Mouse (Mus musculus): ENCODE measurements around the gene Prr5. TPM values are rescaled to one million over a fixed set of nuclear protein-coding genes. Genes with fewer than 3 reads are reported as not detected.
"Not testable (repeated sequence)": the region's sequence is repeated elsewhere in the genome, so short reads cannot be mapped to it uniquely, and the experiment has no call there.

Prr5 gene
- polyA plus RNA-seq, 1 experiment from 2014 or later, result 34.8 TPM

DNA sequence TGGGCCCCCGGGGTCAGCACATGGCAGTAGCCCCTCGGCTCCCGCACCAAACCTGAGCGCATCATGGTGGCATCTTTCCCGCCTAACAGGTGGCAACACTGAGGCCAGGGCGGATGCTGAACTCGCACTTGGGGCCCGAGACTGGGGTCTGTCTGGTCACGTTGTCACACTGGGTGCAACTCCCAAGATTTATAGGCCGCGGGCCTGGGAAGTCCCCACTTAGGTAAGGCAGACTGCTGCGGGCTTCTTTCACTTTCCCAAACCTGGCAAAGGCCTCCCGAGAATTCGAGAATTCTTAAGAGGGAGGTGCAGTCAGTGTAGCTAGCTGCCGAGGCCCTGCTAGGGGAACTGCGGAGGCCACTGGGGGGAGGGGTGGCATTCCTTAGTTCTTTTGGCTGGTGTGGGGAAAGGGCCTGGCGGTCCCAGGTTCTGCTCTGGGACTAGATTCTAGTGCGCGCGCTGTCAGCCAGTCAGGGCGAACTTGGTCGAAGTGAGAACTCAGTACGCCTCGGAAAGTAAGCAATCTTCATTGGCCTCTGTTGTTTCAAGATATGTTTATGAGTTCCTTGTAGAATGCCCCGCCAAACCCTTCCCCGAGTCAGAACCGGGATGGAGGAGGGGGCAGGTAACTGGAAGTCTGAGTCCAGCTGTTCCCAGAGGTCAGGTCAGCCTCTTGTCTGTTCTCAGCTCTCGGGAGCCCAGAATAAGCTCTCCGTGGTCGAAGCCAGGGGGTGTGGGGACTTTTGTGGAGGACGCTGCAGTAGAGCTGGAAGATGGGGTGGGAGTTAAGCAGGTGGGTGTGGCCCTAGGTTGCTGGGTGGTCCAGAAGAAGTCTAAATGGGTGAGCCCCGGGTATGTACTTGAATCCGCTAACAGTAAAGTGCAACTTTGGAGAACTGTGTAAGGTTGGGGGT, 51.1 kb downstream of the Prr5 start:
- Histone ChIP-seq H3K27ac (ENCODE audit: low read depth, low read length) (peak overlapping the region; percentile 37; the same call in 1 of the 2 replicates), H3K9me3 (ENCODE audit: control insufficient read depth, low read length) (no peaks in the 10 kb centered on the region), H3K4me3 (ENCODE audit: low read length) (peak overlapping the region; percentile 40), H3K27me3 (ENCODE audit: control insufficient read depth, insufficient read depth, low read length) (0 out of 2 replicates have a peak, but pooled peaks cover 3% of the 10 kb centered on the region), H3K4me2 (replicated peaks; ENCODE audit: low read depth, low read length) (peak overlapping the region; percentile 82), H3K4me1 (ENCODE audit: control insufficient read depth, insufficient read depth, low read length) (peaks cover 18% of the 10 kb centered on the region), H3K36me3 (ENCODE audit: control insufficient read depth, insufficient read depth, low read length) (no peaks in the 10 kb centered on the region), H3K9ac (ENCODE audit: low read depth, low read length) (peak overlapping the region; percentile 48)
- WGBS, result 5% methylated on average over 33 of the region's 33 CpGs
- peak; percentile 54 for ATAC-seq (ENCODE audit: low FRiP score, low TSS enrichment)

DNA sequence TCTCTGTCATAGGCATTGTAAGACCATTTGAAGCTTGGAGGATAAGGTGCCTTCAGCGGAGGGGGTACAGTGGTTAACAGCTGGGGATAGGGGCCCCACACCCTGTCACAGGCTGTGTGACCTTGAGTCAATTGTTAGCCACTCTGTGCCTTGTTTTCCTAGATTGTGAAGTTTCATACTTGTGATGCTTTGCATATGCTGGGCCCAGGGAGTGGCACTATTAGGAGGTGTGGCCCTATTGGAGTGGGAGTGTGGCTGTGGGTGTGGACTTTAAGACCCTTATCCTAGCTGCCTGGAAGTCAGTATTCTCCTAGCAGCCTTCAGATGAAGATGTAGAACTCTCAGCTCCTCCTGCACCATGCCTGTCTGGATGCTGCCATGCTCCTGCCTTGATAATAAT, 54.2 kb downstream of the Prr5 start:
- H3K9ac ChIP-seq (ENCODE audit: low read depth, low read length); H3K9me3 ChIP-seq (ENCODE audit: control insufficient read depth, low read length); H3K27me3 ChIP-seq (ENCODE audit: control insufficient read depth, insufficient read depth, low read length); H3K4me3 ChIP-seq (ENCODE audit: low read length); ATAC-seq (ENCODE audit: low FRiP score, low TSS enrichment); H3K36me3 ChIP-seq (ENCODE audit: control insufficient read depth, insufficient read depth, low read length); H3K4me2 ChIP-seq (replicated peaks; ENCODE audit: low read depth, low read length): not testable (repeated sequence)
- 91% methylated on average over 1 of the region's 1 CpGs for WGBS
- Histone ChIP-seq H3K27ac (ENCODE audit: low read depth, low read length) (0 out of 2 replicates have a peak overlapping the region, but pooled peaks have one; percentile 17), H3K4me1 (ENCODE audit: control insufficient read depth, insufficient read depth, low read length) (peaks cover 23% of the 10 kb centered on the region)

DNA sequence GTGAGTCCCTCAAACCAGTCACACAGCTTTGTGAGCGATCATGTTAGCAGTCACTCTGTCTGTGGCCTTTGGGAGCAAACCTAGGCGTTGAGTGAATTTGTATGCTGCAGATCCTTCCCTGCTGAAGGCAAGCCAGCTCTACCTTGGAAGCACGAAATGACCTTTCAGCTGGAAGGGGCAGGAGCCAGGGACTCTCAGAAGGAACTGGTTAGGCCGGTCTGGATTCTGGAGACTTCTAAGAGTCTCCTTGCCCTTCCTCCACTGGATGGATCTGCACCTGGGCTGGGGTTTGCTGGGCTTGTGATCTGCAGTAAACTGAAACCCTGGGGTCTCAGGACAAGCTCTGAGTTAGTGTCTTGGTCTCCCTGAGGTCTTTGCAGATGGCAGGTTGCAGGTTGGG, 54.8 kb downstream of the Prr5 start:
- no peaks in the 10 kb centered on the region for H3K9me3 ChIP-seq (ENCODE audit: control insufficient read depth, low read length)
- H3K4me1 ChIP-seq (ENCODE audit: control insufficient read depth, insufficient read depth, low read length), result peaks cover 23% of the 10 kb centered on the region
- H3K27ac ChIP-seq (ENCODE audit: low read depth, low read length), result no peak overlapping the region
- H3K36me3 ChIP-seq (ENCODE audit: control insufficient read depth, insufficient read depth, low read length), result no peaks in the 10 kb centered on the region
- no peak overlapping the region for H3K4me3 ChIP-seq (ENCODE audit: low read length)
- 0 out of 2 replicates have a peak, but pooled peaks cover 3% of the 10 kb centered on the region for H3K27me3 ChIP-seq (ENCODE audit: control insufficient read depth, insufficient read depth, low read length)
- WGBS, result 62% methylated on average over 4 of the region's 4 CpGs
- no peak overlapping the region for H3K4me2 ChIP-seq (replicated peaks; ENCODE audit: low read depth, low read length)
- ATAC-seq (ENCODE audit: low FRiP score, low TSS enrichment), result no peak
- no peak overlapping the region for H3K9ac ChIP-seq (ENCODE audit: low read depth, low read length)

- no peaks in the 10 kb centered on the region for H3K36me3 ChIP-seq (ENCODE audit: control insufficient read depth, insufficient read depth, low read length)
- no peaks in the 10 kb centered on the region for H3K27me3 ChIP-seq (ENCODE audit: control insufficient read depth, insufficient read depth, low read length)
- ATAC-seq (ENCODE audit: low FRiP score, low TSS enrichment), result no peak
- H3K9ac ChIP-seq (ENCODE audit: low read depth, low read length), result no peak overlapping the region
- no peaks in the 10 kb centered on the region for H3K9me3 ChIP-seq (ENCODE audit: control insufficient read depth, low read length)
- no peak overlapping the region for H3K4me2 ChIP-seq (replicated peaks; ENCODE audit: low read depth, low read length)
- H3K4me1 ChIP-seq (ENCODE audit: control insufficient read depth, insufficient read depth, low read length), result peaks cover 17% of the 10 kb centered on the region
- no peak overlapping the region for H3K4me3 ChIP-seq (ENCODE audit: low read length)
- no peak overlapping the region for H3K27ac ChIP-seq (ENCODE audit: low read depth, low read length)
- 75% methylated on average over 6 of the region's 6 CpGs for WGBS
These were observed 60.3 kb downstream of the Prr5 start for GRCm38 (mm10) chr15:84729685-84730084.

GRCm38 (mm10) chr15:84730893-84731292, 61.5 kb downstream of the Prr5 start:
- Histone ChIP-seq H3K4me3 (ENCODE audit: low read length) (no peak overlapping the region), H3K9me3 (ENCODE audit: control insufficient read depth, low read length) (no peaks in the 10 kb centered on the region), H3K27ac (ENCODE audit: low read depth, low read length) (no peak overlapping the region), H3K4me1 (ENCODE audit: control insufficient read depth, insufficient read depth, low read length) (peaks cover 17% of the 10 kb centered on the region), H3K27me3 (ENCODE audit: control insufficient read depth, insufficient read depth, low read length) (no peaks in the 10 kb centered on the region), H3K9ac (ENCODE audit: low read depth, low read length) (no peak overlapping the region), H3K4me2 (replicated peaks; ENCODE audit: low read depth, low read length) (no peak overlapping the region), H3K36me3 (ENCODE audit: control insufficient read depth, insufficient read depth, low read length) (no peaks in the 10 kb centered on the region)
- 57% methylated on average over 1 of the region's 1 CpGs for WGBS
- no peak for ATAC-seq (ENCODE audit: low FRiP score, low TSS enrichment)

DNA sequence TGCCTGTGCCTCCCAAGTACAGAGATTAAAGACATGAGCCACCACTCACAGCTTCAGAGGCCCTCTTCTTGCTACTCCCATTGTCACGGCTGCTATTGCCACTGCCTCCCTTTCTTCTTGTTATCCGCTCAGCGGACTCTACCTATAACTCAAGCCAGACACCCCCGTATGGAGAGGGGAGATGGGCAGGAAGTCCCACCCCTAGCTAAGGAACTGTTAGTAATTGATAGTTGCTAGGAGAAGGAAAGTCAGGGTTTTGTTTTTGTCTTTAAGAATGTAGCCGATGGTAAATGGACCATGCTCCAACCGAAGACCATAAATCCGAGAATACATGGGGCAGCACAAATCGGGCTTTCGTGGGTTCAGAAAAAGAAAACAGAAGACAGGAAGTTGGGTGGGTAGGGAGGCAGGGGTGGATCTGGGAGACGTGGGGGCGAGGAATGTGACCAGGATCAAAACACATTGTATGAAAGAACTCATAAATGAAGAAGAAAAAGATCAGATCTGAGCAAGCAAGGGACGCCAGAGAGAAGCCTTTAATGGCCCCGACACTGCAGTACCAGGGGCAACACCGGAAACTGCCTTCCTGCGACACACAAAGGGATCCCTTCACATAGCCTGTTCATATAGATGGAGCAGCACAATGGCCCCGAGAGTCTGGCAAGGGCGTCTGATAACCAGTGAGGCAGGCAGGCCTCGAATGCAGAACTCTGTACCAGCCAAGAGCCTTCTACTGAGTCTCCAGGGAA, 62.4 kb downstream of the Prr5 start:
- H3K4me3 ChIP-seq (ENCODE audit: low read length), result no peak overlapping the region
- WGBS, result 25% methylated on average over 18 of the region's 18 CpGs
- no peak overlapping the region for H3K4me2 ChIP-seq (replicated peaks; ENCODE audit: low read depth, low read length)
- peak; percentile 29; the same call in 1 of the 2 replicates for ATAC-seq (ENCODE audit: low FRiP score, low TSS enrichment)
- H3K36me3 ChIP-seq (ENCODE audit: control insufficient read depth, insufficient read depth, low read length), result no peaks in the 10 kb centered on the region
- H3K9me3 ChIP-seq (ENCODE audit: control insufficient read depth, low read length), result no peaks in the 10 kb centered on the region
- H3K27ac ChIP-seq (ENCODE audit: low read depth, low read length), result no peak overlapping the region; the same call in 1 of the 2 replicates
- H3K9ac ChIP-seq (ENCODE audit: low read depth, low read length), result no peak overlapping the region
- H3K4me1 ChIP-seq (ENCODE audit: control insufficient read depth, insufficient read depth, low read length), result peaks cover 17% of the 10 kb centered on the region
- no peaks in the 10 kb centered on the region for H3K27me3 ChIP-seq (ENCODE audit: control insufficient read depth, insufficient read depth, low read length)

DNA sequence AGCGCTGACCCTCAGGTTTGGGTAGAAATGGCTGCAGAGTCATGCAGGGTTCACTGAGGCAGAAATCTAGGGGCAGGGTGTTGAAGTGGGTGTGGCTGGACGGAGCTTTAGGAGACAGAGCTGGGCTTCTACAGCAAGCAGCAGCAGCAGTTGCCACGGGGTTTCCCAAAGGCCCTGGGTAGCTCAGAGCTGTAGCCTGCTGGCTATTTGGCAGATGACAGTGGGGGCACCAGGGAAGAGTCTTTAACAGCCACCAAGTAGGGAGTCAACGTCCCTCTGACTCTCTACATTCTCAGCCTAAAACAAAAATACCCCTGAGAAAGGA, 63.0 kb downstream of the Prr5 start:
- H3K4me1 ChIP-seq (ENCODE audit: control insufficient read depth, insufficient read depth, low read length), result peaks cover 17% of the 10 kb centered on the region
- no peak overlapping the region for H3K4me2 ChIP-seq (replicated peaks; ENCODE audit: low read depth, low read length)
- no peaks in the 10 kb centered on the region for H3K36me3 ChIP-seq (ENCODE audit: control insufficient read depth, insufficient read depth, low read length)
- 50% methylated on average over 4 of the region's 4 CpGs for whole genome bisulfite sequencing
- H3K4me3 ChIP-seq (ENCODE audit: low read length), result no peak overlapping the region
- no peaks in the 10 kb centered on the region for H3K9me3 ChIP-seq (ENCODE audit: control insufficient read depth, low read length)
- no peaks in the 10 kb centered on the region for H3K27me3 ChIP-seq (ENCODE audit: control insufficient read depth, insufficient read depth, low read length)
- no peak for ATAC-seq (ENCODE audit: low FRiP score, low TSS enrichment)
- H3K9ac ChIP-seq (ENCODE audit: low read depth, low read length), result no peak overlapping the region
- no peak overlapping the region; the same call in 1 of the 2 replicates for H3K27ac ChIP-seq (ENCODE audit: low read depth, low read length)

DNA sequence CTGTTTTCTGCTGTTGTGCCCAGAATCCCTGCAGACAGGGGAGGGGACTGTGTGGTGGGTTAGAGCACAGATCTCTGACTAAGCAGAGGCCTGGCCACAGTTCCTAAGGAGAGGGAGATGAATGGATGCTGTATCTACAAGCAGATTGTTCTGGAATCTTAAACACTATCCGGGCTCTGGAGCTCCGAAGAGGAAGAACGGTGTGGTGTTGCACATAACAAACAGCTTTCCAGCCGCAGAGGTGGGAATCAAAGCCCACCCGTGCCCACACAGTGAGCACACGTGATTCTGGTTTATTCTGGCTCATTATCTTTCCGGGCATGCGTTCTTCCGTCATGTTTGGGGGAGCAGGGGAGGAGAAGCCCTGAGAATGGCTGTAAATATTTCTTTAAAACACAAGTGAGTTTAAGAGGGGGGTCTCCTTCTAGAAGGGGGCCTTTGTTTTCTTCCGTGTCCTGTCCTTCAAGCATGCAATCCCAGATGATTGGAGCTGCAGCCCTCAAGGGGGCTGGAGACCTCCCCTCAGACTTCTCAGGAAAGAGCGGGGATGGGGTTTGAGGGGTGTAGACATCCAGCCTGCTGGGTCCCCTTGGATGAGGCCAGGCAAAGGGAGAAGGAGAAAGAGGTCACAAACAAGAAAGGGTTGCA, 67.0 kb downstream of the Prr5 start:
- H3K27ac ChIP-seq (ENCODE audit: low read depth, low read length), result no peak overlapping the region

More for the DNA sequence above, 67.0 kb downstream of the Prr5 start:
- Histone ChIP-seq H3K9ac (ENCODE audit: low read depth, low read length) (no peak overlapping the region), H3K4me3 (ENCODE audit: low read length) (no peak overlapping the region), H3K4me2 (replicated peaks; ENCODE audit: low read depth, low read length) (no peak overlapping the region), H3K36me3 (ENCODE audit: control insufficient read depth, insufficient read depth, low read length) (no peaks in the 10 kb centered on the region), H3K4me1 (ENCODE audit: control insufficient read depth, insufficient read depth, low read length) (peaks cover 9% of the 10 kb centered on the region), H3K9me3 (ENCODE audit: control insufficient read depth, low read length) (no peaks in the 10 kb centered on the region), H3K27me3 (ENCODE audit: control insufficient read depth, insufficient read depth, low read length) (no peaks in the 10 kb centered on the region)
- no peak for ATAC-seq (ENCODE audit: low FRiP score, low TSS enrichment)
- 74% methylated on average over 11 of the region's 11 CpGs for WGBS
